Mouse (Mus musculus) kidney, adult 2 months (tissue): ENCODE measurements around the gene Fkbp7.

Experiments
- CTCF ChIP-seq: fragments of 200-500 bp; conservative IDR thresholded peaks from 2 replicates; pipeline ENCODE4 v1.5.1; 2011; ENCODE audit warnings: low read depth, mild to moderate bottlenecking, control low read depth, low read length, moderate library complexity, mixed read lengths; ENCODE audit not compliant: insufficient read depth, insufficient read length
- POLR2A ChIP-seq: fragments of 200-500 bp; IDR thresholded peaks from one replicate; pipeline ENCODE4 v1.6.1; 2011; ENCODE audit warnings: low read depth, low read length, control low read depth

- TF ChIP-seq POLR2A: no peak
- no peak for TF ChIP-seq CTCF
Observed at GRCm38 (mm10) chr2:76705655-76706054, 32.7 kb upstream of the Fkbp7 start.
